Mouse (Mus musculus): ENCODE measurements around the gene Unc5b. TPM values are rescaled to one million over a fixed set of nuclear protein-coding genes. Genes with fewer than 3 reads are reported as not detected.

Gene Unc5b
- total and polyA plus RNA-seq, 3 experiments = 0.04 to 0.21 (median 0.06) TPM

DNA sequence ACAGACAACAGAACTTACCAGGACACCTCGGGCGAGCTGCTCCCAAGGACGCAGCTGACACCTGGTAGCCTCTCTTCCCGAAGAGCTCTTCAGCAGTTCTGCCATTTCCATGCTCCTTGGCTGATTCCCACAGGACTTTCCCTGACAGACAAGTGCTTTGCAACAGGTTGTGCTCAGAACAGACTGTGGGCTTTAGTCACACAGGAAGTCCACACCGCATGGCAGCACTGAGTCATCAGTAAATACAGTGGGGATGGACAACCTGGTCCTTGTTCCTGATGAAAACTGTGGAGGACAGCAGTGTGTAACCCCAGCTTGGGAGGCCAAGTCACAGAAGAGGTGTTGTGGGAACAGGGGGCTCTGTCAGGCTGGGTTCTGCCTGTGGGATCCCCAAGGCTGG is 45.7 kb upstream of the Unc5b start:
- H3K36me3 ChIP-seq (replicated peaks in 1 of 2; ENCODE audit: control insufficient read depth in 1 of 2, insufficient read depth in 1 of 2, low read length in 1 of 2) = no peaks in the 10 kb centered on the region
- H3K9ac ChIP-seq (ENCODE audit: insufficient read depth, low read depth) = no peak overlapping the region
- DNase-seq (ENCODE audit: extremely low read depth) = no peak
- H3K27me3 ChIP-seq (replicated peaks) = peaks cover 79% of the 10 kb centered on the region
- no peak overlapping the region for H3K4me3 ChIP-seq (replicated peaks in 1 of 3; ENCODE audit: low read depth in 2 of 3, low read length in 2 of 3, poor library complexity in 1 of 3)
- in situ Hi-C loops (cut with MboI; ENCODE audit: low pct_ligation_motif_present, low pct_unique_long_range_greater_than_20kb, low sequenced_read_pairs) = no loop called here
- H3K4me1 ChIP-seq (ENCODE audit: control insufficient read depth in 1 of 2, insufficient read depth in 2 of 2) = no peaks in the 10 kb centered on the region
- H3K9me3 ChIP-seq (replicated peaks; ENCODE audit: low read length) = peaks cover 5% of the 10 kb centered on the region
- H3K27ac ChIP-seq (ENCODE audit: insufficient read depth, low read depth) = no peak overlapping the region
- no peak for TF ChIP-seq TCF12 (IDR thresholded peaks at IDR 0.05; ENCODE audit: low read depth, low read length)
- TF ChIP-seq ZNF384 (IDR thresholded peaks at IDR 0.05; ENCODE audit: low read depth, low read length) = no peak
- no peak for TF ChIP-seq MXI1 (IDR thresholded peaks at IDR 0.05; ENCODE audit: low read depth, low read length)
- no peak for TF ChIP-seq E2F4 (IDR thresholded peaks at IDR 0.05; ENCODE audit: insufficient replicate concordance, low read depth, low read length)
- TF ChIP-seq BHLHE40 (IDR thresholded peaks at IDR 0.05; ENCODE audit: low read depth, low read length) = no peak
- TF ChIP-seq JUN (IDR thresholded peaks at IDR 0.05; ENCODE audit: insufficient read depth, low read depth, low read length) = no peak
- no peak for TF ChIP-seq HCFC1 (IDR thresholded peaks at IDR 0.05; ENCODE audit: low read depth, low read length)
- no peak for TF ChIP-seq IRF4 (IDR thresholded peaks at IDR 0.05; ENCODE audit: low read depth, low read length)
- TF ChIP-seq JUND (conservative IDR thresholded peaks at IDR 0.05; ENCODE audit: low read depth, low read length) = no peak
- TF ChIP-seq CHD2 (IDR thresholded peaks at IDR 0.05; ENCODE audit: low read length) = no peak
- TF ChIP-seq POLR2AphosphoS2 (IDR thresholded peaks at IDR 0.05; ENCODE audit: low read depth, low read length) = no peak
- TF ChIP-seq USF2 (conservative IDR thresholded peaks at IDR 0.05; ENCODE audit: low read depth, low read length) = no peak
- no peak for TF ChIP-seq CHD1 (IDR thresholded peaks at IDR 0.05; ENCODE audit: low read depth, low read length)
- TF ChIP-seq ELF1 (IDR thresholded peaks at IDR 0.05; ENCODE audit: low read depth, low read length) = no peak
- no peak for TF ChIP-seq USF1 (IDR thresholded peaks at IDR 0.05; ENCODE audit: low read depth, low read length)
- TF ChIP-seq NRF1 (IDR thresholded peaks at IDR 0.05; ENCODE audit: low read depth, low read length) = no peak
- TF ChIP-seq RCOR1 (conservative IDR thresholded peaks at IDR 0.05; ENCODE audit: low read depth, low read length) = no peak
- TF ChIP-seq ETS1 (conservative IDR thresholded peaks at IDR 0.05; ENCODE audit: low read depth, low read length) = no peak
- TF ChIP-seq MEF2A (IDR thresholded peaks at IDR 0.05; ENCODE audit: borderline replicate concordance, low read depth, low read length) = no peak
- H3K4me2 ChIP-seq (ENCODE audit: insufficient read depth, low read depth, poor library complexity, severe bottlenecking) = no peak overlapping the region
- no peaks in the 10 kb centered on the region for H3K79me2 ChIP-seq (replicated peaks; ENCODE audit: control insufficient read depth, extremely low read depth, insufficient read depth, poor library complexity, severe bottlenecking)
- dilution Hi-C loops (cut with MboI; ENCODE audit: extremely low pct_ligation_motif_present, extremely low pct_unique_long_range_greater_than_20kb, low sequenced_read_pairs) = no loop called here

DNA sequence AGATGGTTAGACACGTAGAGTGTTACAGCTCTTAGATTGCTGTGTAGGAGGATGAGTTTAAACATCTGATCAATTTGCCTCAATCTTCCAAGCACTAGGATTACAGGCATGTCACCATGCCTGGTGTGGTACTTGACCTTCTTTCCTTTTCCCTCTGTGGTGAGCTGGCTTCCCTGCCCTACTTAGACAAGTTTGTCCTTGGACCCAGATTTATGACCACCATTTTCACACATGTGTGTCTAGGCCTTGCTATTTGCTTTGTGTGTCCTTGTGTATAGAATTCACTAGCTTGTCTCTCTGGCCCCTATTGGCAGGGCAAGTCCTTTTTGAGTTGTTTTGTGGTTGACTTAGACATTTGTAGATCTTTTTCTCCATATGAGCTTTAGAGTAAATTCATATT is 43.6 kb upstream of the Unc5b start:
- DNase-seq (ENCODE audit: extremely low read depth) = no peak
- dilution Hi-C loops (cut with MboI; ENCODE audit: extremely low pct_ligation_motif_present, extremely low pct_unique_long_range_greater_than_20kb, low sequenced_read_pairs) (no loop called here), in situ Hi-C loops (cut with MboI; ENCODE audit: low pct_ligation_motif_present, low pct_unique_long_range_greater_than_20kb, low sequenced_read_pairs) (no loop called here)
- Histone ChIP-seq H3K9me3 (replicated peaks; ENCODE audit: low read length) (peaks cover 5% of the 10 kb centered on the region), H3K27me3 (replicated peaks) (peaks cover 77% of the 10 kb centered on the region), H3K36me3 (replicated peaks in 1 of 2; ENCODE audit: control insufficient read depth in 1 of 2, insufficient read depth in 1 of 2, low read length in 1 of 2) (no peaks in the 10 kb centered on the region), H3K9ac (ENCODE audit: insufficient read depth, low read depth) (no peak overlapping the region), H3K4me2 (ENCODE audit: insufficient read depth, low read depth, poor library complexity, severe bottlenecking) (no peak overlapping the region), H3K4me1 (ENCODE audit: control insufficient read depth in 1 of 2, insufficient read depth in 2 of 2) (no peaks in the 10 kb centered on the region), H3K27ac (ENCODE audit: insufficient read depth, low read depth) (no peak overlapping the region), H3K4me3 (replicated peaks in 1 of 3; ENCODE audit: low read depth in 2 of 3, low read length in 2 of 3, poor library complexity in 1 of 3) (no peak overlapping the region), H3K79me2 (replicated peaks; ENCODE audit: control insufficient read depth, extremely low read depth, insufficient read depth, poor library complexity, severe bottlenecking) (no peaks in the 10 kb centered on the region)
- TF ChIP-seq E2F4 (IDR thresholded peaks at IDR 0.05; ENCODE audit: insufficient replicate concordance, low read depth, low read length) = no peak
- no peak for TF ChIP-seq SMC3 (IDR thresholded peaks at IDR 0.05; ENCODE audit: low read depth, low read length)
- TF ChIP-seq NRF1 (IDR thresholded peaks at IDR 0.05; ENCODE audit: low read depth, low read length) = no peak
- no peak for TF ChIP-seq RCOR1 (conservative IDR thresholded peaks at IDR 0.05; ENCODE audit: low read depth, low read length)
- TF ChIP-seq KAT2A (IDR thresholded peaks at IDR 0.05; ENCODE audit: insufficient replicate concordance, low read length) = no peak
- TF ChIP-seq ZC3H11A (IDR thresholded peaks at IDR 0.05; ENCODE audit: low read depth, low read length) = no peak
- TF ChIP-seq POLR2A (IDR thresholded peaks at IDR 0.05; ENCODE audit: low read depth, low read length) = no peak
- TF ChIP-seq IRF4 (IDR thresholded peaks at IDR 0.05; ENCODE audit: low read depth, low read length) = no peak
- TF ChIP-seq ETS1 (conservative IDR thresholded peaks at IDR 0.05; ENCODE audit: low read depth, low read length) = no peak
- no peak for TF ChIP-seq JUN (IDR thresholded peaks at IDR 0.05; ENCODE audit: insufficient read depth, low read depth, low read length)
- no peak for TF ChIP-seq UBTF (IDR thresholded peaks at IDR 0.05; ENCODE audit: low read depth, low read length)
- no peak for TF ChIP-seq JUND (conservative IDR thresholded peaks at IDR 0.05; ENCODE audit: low read depth, low read length)
- no peak for TF ChIP-seq USF1 (IDR thresholded peaks at IDR 0.05; ENCODE audit: low read depth, low read length)
- TF ChIP-seq ELF1 (IDR thresholded peaks at IDR 0.05; ENCODE audit: low read depth, low read length) = no peak
- no peak for TF ChIP-seq HCFC1 (IDR thresholded peaks at IDR 0.05; ENCODE audit: low read depth, low read length)
- no peak for TF ChIP-seq MXI1 (IDR thresholded peaks at IDR 0.05; ENCODE audit: low read depth, low read length)
